Mouse (Mus musculus) midbrain, embryonic 16.5 days (tissue): ENCODE results near the gene Otogl. TPM values are rescaled to one million over a fixed set of nuclear protein-coding genes. Genes with fewer than 3 reads are reported as not detected.

ENCODE experiments used
- ATAC-seq: fragments of 200-750 bp; cut with Nextera tagmentation; 2 replicates; pipeline ENCODE4 v1.8.0; 2017; ENCODE audit warnings: moderate TSS enrichment
- H3K27ac ChIP-seq: fragments of 300-500 bp; sonication (generic); 2 replicates; pipeline ENCODE4 v1.5.1; 2014; ENCODE audit warnings: mild to moderate bottlenecking, low read length, mixed read lengths
- H3K27me3 ChIP-seq: fragments of 300-500 bp; sonication (generic); 2 replicates; pipeline ENCODE4 v1.6.1; 2014; ENCODE audit warnings: low read depth, low read length, mixed read lengths; ENCODE audit not compliant: control insufficient read depth, insufficient read depth
- H3K36me3 ChIP-seq: fragments of 300-500 bp; sonication (generic); 2 replicates; pipeline ENCODE4 v1.6.1; 2014; ENCODE audit warnings: mild to moderate bottlenecking, low read length, moderate library complexity, mixed read lengths; ENCODE audit not compliant: control insufficient read depth, insufficient read depth
- H3K4me1 ChIP-seq: fragments of 300-500 bp; sonication (generic); 2 replicates; pipeline ENCODE4 v1.6.1; 2014; ENCODE audit warnings: mild to moderate bottlenecking, low read length, mixed read lengths; ENCODE audit not compliant: control insufficient read depth, insufficient read depth
- H3K4me2 ChIP-seq: fragments of 300-500 bp; sonication (generic); 2 replicates; pipeline ENCODE4 v1.6.1; 2014; ENCODE audit warnings: mild to moderate bottlenecking, low read length, mixed read lengths
- H3K4me3 ChIP-seq: fragments of 300-500 bp; sonication (generic); 2 replicates; pipeline ENCODE4 v1.5.1; 2014; ENCODE audit warnings: low read depth, mild to moderate bottlenecking, low read length, moderate library complexity, mixed read lengths
- H3K9ac ChIP-seq: fragments of 300-500 bp; sonication (generic); 2 replicates; pipeline ENCODE4 v1.6.1; 2014; ENCODE audit warnings: low read depth, low read length, mixed read lengths
- H3K9me3 ChIP-seq: fragments of 300-500 bp; sonication (generic); replicated peaks from 2 replicates; pipeline ENCODE4 v1.6.1; 2014; ENCODE audit warnings: mild to moderate bottlenecking, low read length, mixed read lengths; ENCODE audit not compliant: control insufficient read depth, poor library complexity, severe bottlenecking
- WGBS: fragments of 180-500 bp; shearing (Covaris S2); extraction: QIAGEN DNeasy Blood & Tissue Kit; methylation state at CpG from one replicate; pipeline ENCODE4 v1.1.7; 2014; 5-methylcytosine and 5-hydroxymethylcytosine counted together
- polyA plus RNA-seq: library from polyadenylated mRNA; unstranded; fragments of >200 nt; fragmentation: Nextera tagmentation; extraction: Ambion mirVana; gene quantifications from 2 replicates; pipeline ENCODE4 v1.2.1, GENCODE M21; 2015

The Otogl gene
- polyA plus RNA-seq, 1 experiment from 2014 or later = 0.04 TPM

GRCm38 (mm10) chr10:107747566-107747965 is 164.4 kb downstream of the Otogl start:
- Histone ChIP-seq H3K27me3 (no peaks in the 10 kb centered on the region), H3K27ac (no peak overlapping the region), H3K36me3 (no peaks in the 10 kb centered on the region), H3K4me3 (no peak overlapping the region), H3K9me3 (no peaks in the 10 kb centered on the region), H3K4me1 (peaks cover 7% of the 10 kb centered on the region), H3K9ac (no peak overlapping the region), H3K4me2 (no peak overlapping the region)
- no peak for ATAC-seq
- WGBS = 16% methylated on average over 5 of the region's 5 CpGs

- WGBS = 29% methylated on average over 9 of the region's 9 CpGs
- Histone ChIP-seq H3K9me3 (no peaks in the 10 kb centered on the region), H3K36me3 (no peaks in the 10 kb centered on the region), H3K4me1 (no peaks in the 10 kb centered on the region), H3K27me3 (no peaks in the 10 kb centered on the region), H3K9ac (no peak overlapping the region), H3K4me3 (no peak overlapping the region), H3K27ac (no peak overlapping the region), H3K4me2 (peak overlapping the region; percentile 22)
- no peak for ATAC-seq
Observed at GRCm38 (mm10) chr10:107746717-107747116, 165.2 kb downstream of the Otogl start.

- no peak overlapping the region for H3K9ac ChIP-seq
- no peak overlapping the region for H3K4me3 ChIP-seq
- H3K4me1 ChIP-seq = no peaks in the 10 kb centered on the region
- 85% methylated on average over 5 of the region's 5 CpGs for WGBS
- H3K27ac ChIP-seq = no peak overlapping the region
- no peak for ATAC-seq
- H3K9me3 ChIP-seq = no peaks in the 10 kb centered on the region
- no peak overlapping the region for H3K4me2 ChIP-seq
- no peaks in the 10 kb centered on the region for H3K36me3 ChIP-seq
- no peaks in the 10 kb centered on the region for H3K27me3 ChIP-seq
Observed at GRCm38 (mm10) chr10:107739815-107740214, 172.1 kb downstream of the Otogl start.

- 85% methylated on average over 6 of the region's 6 CpGs for WGBS
- Histone ChIP-seq H3K9me3 (no peaks in the 10 kb centered on the region), H3K4me1 (0 out of 2 replicates have a peak, but pooled peaks cover 2% of the 10 kb centered on the region), H3K36me3 (no peaks in the 10 kb centered on the region), H3K4me2 (no peak overlapping the region), H3K27me3 (no peaks in the 10 kb centered on the region), H3K4me3 (no peak overlapping the region), H3K27ac (no peak overlapping the region), H3K9ac (no peak overlapping the region)
- no peak for ATAC-seq
Observed at GRCm38 (mm10) chr10:107737743-107738142, 174.2 kb downstream of the Otogl start.

GRCm38 (mm10) chr10:107735448-107735847 is 176.5 kb downstream of the Otogl start:
- Histone ChIP-seq H3K4me3 (no peak overlapping the region), H3K9ac (no peak overlapping the region), H3K9me3 (no peaks in the 10 kb centered on the region), H3K27ac (no peak overlapping the region), H3K27me3 (no peaks in the 10 kb centered on the region), H3K4me2 (no peak overlapping the region), H3K36me3 (no peaks in the 10 kb centered on the region), H3K4me1 (0 out of 2 replicates have a peak, but pooled peaks cover 2% of the 10 kb centered on the region)
- no peak for ATAC-seq
- 72% methylated on average over 7 of the region's 7 CpGs for WGBS

GRCm38 (mm10) chr10:107734327-107734726 is 177.6 kb downstream of the Otogl start:
- Histone ChIP-seq H3K4me1 (0 out of 2 replicates have a peak, but pooled peaks cover 2% of the 10 kb centered on the region), H3K4me2 (no peak overlapping the region), H3K27ac (no peak overlapping the region), H3K4me3 (no peak overlapping the region), H3K36me3 (no peaks in the 10 kb centered on the region), H3K27me3 (no peaks in the 10 kb centered on the region), H3K9ac (no peak overlapping the region), H3K9me3 (no peaks in the 10 kb centered on the region)
- ATAC-seq = no peak

GRCm38 (mm10) chr10:107725631-107726030 is 186.3 kb downstream of the Otogl start:
- no peak overlapping the region for H3K4me2 ChIP-seq
- no peaks in the 10 kb centered on the region for H3K27me3 ChIP-seq
- H3K36me3 ChIP-seq = no peaks in the 10 kb centered on the region
- H3K4me3 ChIP-seq = no peak overlapping the region
- no peak overlapping the region for H3K9ac ChIP-seq
- no peaks in the 10 kb centered on the region for H3K4me1 ChIP-seq
- H3K27ac ChIP-seq = no peak overlapping the region
- WGBS = 82% methylated on average over 7 of the region's 7 CpGs
- ATAC-seq = no peak
- H3K9me3 ChIP-seq = no peaks in the 10 kb centered on the region

- WGBS = 50% methylated on average over 1 of the region's 1 CpGs
- no peak for ATAC-seq
- no peak within 1 kb of the TSS for H3K27ac ChIP-seq
Observed at GRCm38 (mm10) chr10:107719806-107720205, 192.1 kb downstream of the Otogl start, which contains the start of gene Ptprq. TSS of gene Ptprq (minus strand) at chr10:107720051.

More at GRCm38 (mm10) chr10:107719806-107720205, 192.1 kb downstream of the Otogl start, which contains the start of gene Ptprq:
- Histone ChIP-seq H3K9me3 (no peaks in the 10 kb centered on the region), H3K4me2 (no peak within 1 kb of the TSS), H3K4me1 (no peaks in the 10 kb centered on the region; the same call in 1 of the 2 replicates), H3K9ac (no peak within 1 kb of the TSS), H3K27me3 (no peaks in the 10 kb centered on the region), H3K4me3 (no peak within 1 kb of the TSS), H3K36me3 (no peaks in the 10 kb centered on the region)
